Mouse (Mus musculus): ENCODE results near the gene Rp2.

GRCm38 (mm10) chrX:20418461-20418860 is 54.2 kb downstream of the Rp2 start:
- TF ChIP-seq CTCF (IDR thresholded peaks at IDR 0.05; ENCODE audit: insufficient read depth, low read depth, low read length) (no peak), POLR2A (IDR thresholded peaks at IDR 0.05; ENCODE audit: insufficient read depth, low read depth, low read length) (no peak)

Measured in olfactory bulb, adult 2 months (tissue).